Mouse (Mus musculus) hindbrain, postnatal 0 days (tissue): ENCODE results near the gene Syde2. TPM values are rescaled to one million over a fixed set of nuclear protein-coding genes. Genes with fewer than 3 reads are reported as not detected.

ENCODE experiments used
- ATAC-seq: fragments of 200-750 bp; cut with Nextera tagmentation; 2 replicates; pipeline ENCODE4 v1.8.0; 2017; ENCODE audit warnings: mild to moderate bottlenecking, moderate TSS enrichment, moderate library complexity
- DNase-seq: peaks from one replicate; pipeline ENCODE4 v3.0.0-alpha.2; 2015; ENCODE audit warnings: low spot score
- H3K27ac ChIP-seq: fragments of 300-500 bp; sonication (generic); 2 replicates; pipeline ENCODE4 v1.5.1; 2014; ENCODE audit warnings: mild to moderate bottlenecking
- H3K27me3 ChIP-seq: fragments of 300-500 bp; sonication (generic); 2 replicates; pipeline ENCODE4 v1.6.1; 2014; ENCODE audit warnings: low read length, mixed read lengths; ENCODE audit not compliant: insufficient read depth
- H3K36me3 ChIP-seq: fragments of 300-500 bp; sonication (generic); 2 replicates; pipeline ENCODE4 v1.6.1; 2014; ENCODE audit warnings: low read length, mixed read lengths; ENCODE audit not compliant: insufficient read depth
- H3K4me1 ChIP-seq: fragments of 300-500 bp; sonication (generic); 2 replicates; pipeline ENCODE4 v1.6.1; 2014; ENCODE audit warnings: antibody characterized with exemption, low read length, mixed read lengths; ENCODE audit not compliant: insufficient read depth
- H3K4me2 ChIP-seq: fragments of 300-500 bp; sonication (generic); 2 replicates; pipeline ENCODE4 v1.6.1; 2014; ENCODE audit warnings: low read depth, mild to moderate bottlenecking, low read length, moderate library complexity, mixed read lengths
- H3K4me3 ChIP-seq: fragments of 300-500 bp; sonication (generic); 2 replicates; pipeline ENCODE4 v1.5.1; 2014; ENCODE audit warnings: low read length
- H3K9ac ChIP-seq: fragments of 300-500 bp; sonication (generic); replicated peaks from 2 replicates; pipeline ENCODE4 v1.6.1; 2014; ENCODE audit warnings: mild to moderate bottlenecking, low read length, moderate library complexity, mixed read lengths
- H3K9me3 ChIP-seq: fragments of 300-500 bp; sonication (generic); 2 replicates; pipeline ENCODE4 v1.6.1; 2016; ENCODE audit warnings: low read length, mixed read lengths
- CTCF ChIP-seq: IDR thresholded peaks from 2 replicates; pipeline ENCODE4 v1.5.1; 2016; ENCODE audit warnings: antibody characterized with exemption, control low read depth, low read depth
- WGBS: fragments of 180-500 bp; shearing (Covaris S2); extraction: QIAGEN DNeasy Blood & Tissue Kit; methylation state at CpG from one replicate; pipeline ENCODE4 v1.1.7; 2014; 5-methylcytosine and 5-hydroxymethylcytosine counted together
- polyA plus RNA-seq: library from polyadenylated mRNA; unstranded; fragments of >200 nt; fragmentation: Nextera tagmentation; extraction: Ambion mirVana; gene quantifications from 2 replicates; pipeline ENCODE4 v1.2.1, GENCODE M21; 2015
- total RNA-seq: library from RNA; depleted of rRNA; stranded (reverse); fragments of >200 nt; gene quantifications from 2 replicates; pipeline ENCODE4 v1.2.3, GENCODE M21; 2014

The Syde2 gene
- total and polyA plus RNA-seq, 2 experiments from 2014 or later = 0.61 to 5.1 TPM

- H3K9me3 ChIP-seq = no peaks in the 10 kb centered on the region
- DNase-seq = no peak
Measured at GRCm38 (mm10) chr3:146049951-146050350, 62.3 kb downstream of the Syde2 start.

GRCm38 (mm10) chr3:146051277-146052007 lies 63.8 kb downstream of the Syde2 start:
- no peak for TF ChIP-seq CTCF
- Histone ChIP-seq H3K27ac (no peak overlapping the region), H3K27me3 (no peaks in the 10 kb centered on the region), H3K36me3 (no peaks in the 10 kb centered on the region), H3K9ac (no peak overlapping the region), H3K4me1 (peaks cover 8% of the 10 kb centered on the region), H3K9me3 (no peaks in the 10 kb centered on the region), H3K4me3 (no peak overlapping the region), H3K4me2 (peak overlapping the region; percentile 23; the same call in 1 of the 2 replicates)
- WGBS = 15% methylated on average over 11 of the region's 11 CpGs
- DNase-seq (peak; percentile 89), ATAC-seq (peak; percentile 83)

More at GRCm38 (mm10) chr3:146049951-146050350, 62.3 kb downstream of the Syde2 start:
- 92% methylated on average over 5 of the region's 5 CpGs for WGBS
- Histone ChIP-seq H3K9ac (no peak overlapping the region), H3K27me3 (no peaks in the 10 kb centered on the region), H3K27ac (no peak overlapping the region), H3K4me1 (peaks cover 8% of the 10 kb centered on the region), H3K4me3 (no peak overlapping the region), H3K36me3 (no peaks in the 10 kb centered on the region), H3K4me2 (no peak overlapping the region)
- no peak for TF ChIP-seq CTCF
- ATAC-seq = no peak

GRCm38 (mm10) chr3:146053082-146053814 lies 65.6 kb downstream of the Syde2 start:
- DNase-seq = no peak
- Histone ChIP-seq H3K27me3 (no peaks in the 10 kb centered on the region), H3K4me3 (no peak overlapping the region), H3K9ac (no peak overlapping the region), H3K27ac (no peak overlapping the region), H3K9me3 (no peaks in the 10 kb centered on the region), H3K4me1 (peaks cover 8% of the 10 kb centered on the region), H3K36me3 (no peaks in the 10 kb centered on the region), H3K4me2 (no peak overlapping the region)
- no peak for ATAC-seq
- TF ChIP-seq CTCF = peak; percentile 28; the same call in 1 of the 2 replicates
- WGBS = 69% methylated on average over 6 of the region's 6 CpGs

GRCm38 (mm10) chr3:146053873-146054272 lies 66.2 kb downstream of the Syde2 start:
- DNase-seq = no peak
- H3K36me3 ChIP-seq = no peaks in the 10 kb centered on the region
- no peaks in the 10 kb centered on the region for H3K9me3 ChIP-seq
- no peak overlapping the region for H3K4me3 ChIP-seq
- no peak overlapping the region for H3K27ac ChIP-seq
- 78% methylated on average over 2 of the region's 2 CpGs for WGBS
- no peaks in the 10 kb centered on the region for H3K27me3 ChIP-seq
- no peak for TF ChIP-seq CTCF
- H3K9ac ChIP-seq = no peak overlapping the region
- H3K4me2 ChIP-seq = no peak overlapping the region
- ATAC-seq = no peak
- peaks cover 8% of the 10 kb centered on the region for H3K4me1 ChIP-seq

GRCm38 (mm10) chr3:146057131-146057530 lies 69.5 kb downstream of the Syde2 start:
- Histone ChIP-seq H3K27me3 (no peaks in the 10 kb centered on the region), H3K4me3 (no peak overlapping the region), H3K4me2 (no peak overlapping the region), H3K4me1 (no peaks in the 10 kb centered on the region), H3K9ac (no peak overlapping the region), H3K9me3 (no peaks in the 10 kb centered on the region), H3K36me3 (no peaks in the 10 kb centered on the region), H3K27ac (no peak overlapping the region)
- TF ChIP-seq CTCF = no peak
- ATAC-seq (no peak), DNase-seq (no peak)
- 82% methylated on average over 7 of the region's 7 CpGs for WGBS

- DNase-seq (peak; percentile 69), ATAC-seq (no peak; the same call in 1 of the 2 replicates)
- Histone ChIP-seq H3K4me1 (no peaks in the 10 kb centered on the region), H3K4me2 (no peak overlapping the region), H3K36me3 (no peaks in the 10 kb centered on the region), H3K9me3 (no peaks in the 10 kb centered on the region), H3K4me3 (no peak overlapping the region), H3K27ac (no peak overlapping the region), H3K27me3 (no peaks in the 10 kb centered on the region), H3K9ac (no peak overlapping the region)
- peak; percentile 72 for TF ChIP-seq CTCF
- WGBS = 13% methylated on average over 4 of the region's 4 CpGs
Measured at GRCm38 (mm10) chr3:146058263-146058662, 70.6 kb downstream of the Syde2 start.
